Mouse (Mus musculus): ENCODE data around the gene BC052040.

BC052040 gene

DNA sequence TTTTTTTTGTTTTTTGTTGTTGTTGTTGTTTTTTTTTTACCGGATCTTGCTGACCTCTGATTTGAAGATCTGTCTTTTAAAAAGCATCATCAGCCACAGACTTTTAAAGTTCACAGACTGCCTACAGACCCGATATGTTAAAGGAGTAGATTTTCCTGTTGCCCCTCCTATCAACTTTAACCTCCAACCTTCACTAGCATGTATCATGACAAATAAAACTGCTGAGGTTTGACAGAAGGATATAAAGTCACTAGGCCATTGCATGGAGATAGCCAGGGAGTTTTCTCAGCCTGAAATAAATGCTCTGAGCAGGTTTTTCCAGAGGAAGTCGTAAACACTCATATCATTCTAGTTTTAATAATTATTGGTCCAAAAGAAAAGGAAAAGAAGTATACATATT, 136.5 kb downstream of the BC052040 start:
- no peak for DNase-seq

DNA sequence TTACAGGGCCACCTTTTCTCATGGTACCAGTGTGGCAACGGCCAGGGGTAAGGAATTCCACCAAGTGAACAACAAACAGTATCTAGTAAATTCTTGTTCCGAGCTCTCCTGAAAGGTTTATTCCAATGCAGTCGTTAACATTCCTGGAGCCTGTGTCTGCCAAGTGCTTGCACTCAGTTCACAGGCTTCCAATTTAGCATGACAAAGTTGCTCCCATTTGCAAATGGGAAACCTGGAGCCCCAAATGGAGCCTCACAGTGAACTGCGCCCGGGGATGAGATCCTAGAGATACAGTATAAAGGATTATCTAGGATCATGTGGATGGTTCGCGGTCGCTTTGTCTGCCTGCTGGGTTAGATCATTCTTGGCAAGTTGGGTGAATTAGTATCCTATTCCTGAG, 141.9 kb downstream of the BC052040 start:
- peak; percentile 20 to 31 for DNase-seq

DNA sequence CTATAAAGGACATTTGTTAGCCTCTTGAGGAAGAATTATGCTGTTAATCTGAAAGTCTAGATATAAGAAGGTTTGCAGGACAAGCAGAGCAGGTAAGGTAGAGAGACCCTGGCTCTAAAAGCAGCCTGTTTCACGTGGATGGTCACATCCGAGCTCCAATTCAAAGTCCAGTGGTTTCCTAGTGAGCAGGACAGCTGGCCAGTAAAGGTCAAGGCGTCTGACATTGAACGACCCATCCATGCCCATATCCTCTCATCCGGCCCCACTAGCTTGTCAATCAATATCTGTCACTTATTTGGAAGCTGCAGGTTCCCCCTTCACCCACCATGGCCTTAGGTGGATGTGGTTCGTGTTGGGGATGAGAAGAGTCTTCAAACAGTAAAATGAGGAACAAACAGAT, 142.7 kb downstream of the BC052040 start:
- DNase-seq: peak; percentile 69 to 70

DNA sequence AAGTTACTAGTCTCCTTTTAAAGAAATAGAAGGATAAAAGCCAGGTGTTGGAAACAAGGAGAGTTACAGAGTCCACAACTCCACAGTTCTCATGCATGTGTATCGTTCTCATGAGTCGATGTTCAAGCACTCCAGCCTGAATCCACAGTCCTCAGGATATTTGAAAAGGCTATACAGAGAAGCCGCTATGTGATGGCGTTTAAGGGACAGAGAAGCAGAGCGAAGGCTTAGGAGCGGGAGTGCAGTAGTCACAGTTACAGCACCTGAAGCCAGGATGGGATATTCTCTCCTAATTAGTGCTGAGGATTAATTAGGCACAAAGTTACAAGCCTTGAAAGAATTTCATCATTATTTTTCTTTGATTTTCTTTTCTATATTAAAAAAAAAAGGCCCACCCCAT, 143.2 kb downstream of the BC052040 start:
- DNase-seq: no peak

DNA sequence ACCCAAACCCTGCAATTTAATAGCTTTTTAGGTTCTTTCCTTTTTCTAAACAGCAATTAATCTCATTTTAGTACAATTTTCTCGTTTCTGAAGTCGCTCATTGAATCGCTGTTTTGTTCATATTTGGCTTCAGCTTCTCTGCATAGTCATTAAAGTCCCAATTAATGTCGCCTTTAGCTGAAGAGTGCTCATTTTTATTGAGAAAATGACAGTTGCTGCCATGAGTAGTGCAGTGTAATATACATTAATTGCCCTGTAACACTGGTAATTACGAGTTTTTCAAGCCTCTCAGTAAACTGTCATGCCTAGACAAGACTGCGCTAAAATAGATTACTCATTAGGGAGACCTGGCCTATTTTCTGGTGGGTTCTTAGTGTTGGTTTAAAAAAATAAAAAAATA, 144.0 kb downstream of the BC052040 start:
- no peak for DNase-seq

DNA sequence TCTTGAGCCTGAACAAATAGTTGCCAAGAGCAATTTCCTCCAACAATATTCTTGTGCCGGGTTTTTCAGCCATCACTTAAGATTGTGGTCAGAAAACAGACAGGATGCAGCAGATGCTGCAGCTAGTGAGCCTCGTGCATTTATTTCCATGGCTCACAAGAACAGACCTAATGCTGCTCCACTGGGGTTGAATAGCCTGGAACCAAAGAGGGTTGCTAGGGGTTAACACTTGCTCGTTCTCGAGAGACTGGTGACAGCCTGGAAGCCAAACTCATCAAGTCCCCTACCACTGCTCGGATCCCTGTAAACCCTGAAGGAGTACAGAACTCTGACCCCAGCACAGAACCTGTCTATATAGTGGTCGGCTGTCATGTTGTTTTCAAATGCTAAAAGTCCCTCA, 144.4 kb downstream of the BC052040 start:
- DNase-seq: no peak

DNA sequence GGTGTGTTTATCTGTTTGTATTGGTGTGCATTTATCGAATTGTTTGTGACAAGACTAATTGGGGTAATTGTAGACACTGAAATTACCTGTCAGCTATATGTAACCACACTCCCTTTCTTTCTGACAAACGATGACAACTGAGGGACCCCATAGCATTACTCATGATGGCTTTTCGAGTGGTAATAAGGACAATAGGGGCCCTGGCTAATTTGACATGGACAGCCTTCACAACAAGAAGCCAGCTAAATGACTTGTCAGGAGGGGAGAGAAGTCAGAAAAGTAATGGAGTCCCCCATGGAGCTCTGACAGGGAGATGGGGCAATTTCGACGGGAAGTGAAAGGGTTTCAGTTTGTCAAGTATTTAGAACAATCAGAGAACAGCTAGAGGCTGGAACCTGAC, 145.3 kb downstream of the BC052040 start:
- no peak for DNase-seq

DNA sequence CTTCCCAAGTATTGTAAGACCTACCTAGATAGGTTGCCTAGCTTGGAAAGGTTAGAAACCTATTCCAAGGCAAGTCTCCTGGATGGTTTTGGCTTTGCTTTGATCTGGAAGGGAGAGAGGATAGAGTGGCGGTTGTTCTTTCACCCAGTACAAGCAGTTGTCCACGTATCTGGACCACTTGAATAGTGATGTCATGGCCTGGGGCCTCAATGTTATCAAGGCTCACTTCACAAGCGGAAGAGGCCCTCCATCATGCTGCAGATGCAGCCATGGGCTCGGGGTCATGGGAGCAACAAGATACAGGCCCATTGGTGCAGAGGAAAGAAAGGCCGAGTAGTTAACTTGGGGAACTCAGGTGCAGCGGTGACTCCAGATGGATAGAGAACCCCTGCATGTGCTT, 147.1 kb downstream of the BC052040 start:
- no peak for DNase-seq

DNA sequence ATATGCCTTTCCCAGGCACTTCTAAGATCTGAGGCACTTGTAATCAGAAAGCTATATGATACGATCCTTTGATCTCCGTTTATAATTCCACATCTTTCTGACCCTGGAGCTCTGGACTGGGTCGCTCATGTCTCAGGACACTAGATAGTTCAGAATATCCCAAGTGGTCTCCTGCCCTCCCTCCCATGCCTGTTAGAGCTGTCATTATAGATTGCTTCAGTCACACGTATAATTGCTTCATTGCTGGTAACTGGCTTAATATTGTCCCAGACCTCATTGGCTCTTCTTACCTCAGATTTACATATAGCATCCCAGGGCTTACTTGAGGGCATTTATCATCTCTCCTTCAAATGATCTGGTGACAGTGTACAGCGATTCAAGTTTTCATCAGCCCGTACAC, 149.0 kb downstream of the BC052040 start:
- no peak for DNase-seq

DNA sequence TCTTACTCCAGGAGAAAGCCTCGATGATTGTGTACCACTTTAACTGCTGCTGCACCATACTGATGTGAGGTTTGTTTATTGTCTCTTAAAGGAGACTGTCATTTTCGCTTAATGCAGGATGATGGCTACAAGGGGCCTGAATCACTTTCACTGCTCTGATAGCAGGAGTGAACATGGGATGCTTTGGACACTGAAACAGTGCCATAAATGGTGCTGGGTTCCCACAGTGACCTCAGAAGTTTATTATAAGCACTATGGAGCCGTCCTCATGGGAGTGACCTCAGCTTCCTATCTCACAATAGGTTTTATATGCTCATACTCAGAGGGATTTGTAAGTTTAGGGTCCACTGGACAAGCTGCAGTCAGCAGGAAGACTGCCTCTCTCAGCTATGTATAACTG, 149.7 kb downstream of the BC052040 start:
- DNase-seq: no peak

DNA sequence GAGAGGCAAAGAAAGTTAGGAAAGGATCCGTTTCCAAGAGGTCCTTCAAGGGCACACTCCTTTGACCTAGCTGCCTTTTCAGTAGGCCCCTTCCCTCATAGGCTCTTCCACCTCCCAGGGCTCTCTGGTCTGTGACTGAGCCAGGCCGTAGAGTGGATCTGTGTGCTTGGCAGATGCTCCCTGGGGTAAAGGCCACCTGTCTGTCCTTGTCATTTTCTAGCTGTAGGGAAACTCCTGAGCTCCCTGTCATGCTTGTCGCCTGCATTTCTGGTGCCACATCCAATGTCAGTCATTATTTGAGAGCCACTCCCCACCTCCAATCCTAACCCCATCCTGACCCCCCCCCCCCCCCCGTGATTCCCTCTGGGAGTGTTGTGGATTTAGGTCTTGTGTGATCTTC, 151.1 kb downstream of the BC052040 start:
- DNase-seq: peak; percentile 7 to 32

DNA sequence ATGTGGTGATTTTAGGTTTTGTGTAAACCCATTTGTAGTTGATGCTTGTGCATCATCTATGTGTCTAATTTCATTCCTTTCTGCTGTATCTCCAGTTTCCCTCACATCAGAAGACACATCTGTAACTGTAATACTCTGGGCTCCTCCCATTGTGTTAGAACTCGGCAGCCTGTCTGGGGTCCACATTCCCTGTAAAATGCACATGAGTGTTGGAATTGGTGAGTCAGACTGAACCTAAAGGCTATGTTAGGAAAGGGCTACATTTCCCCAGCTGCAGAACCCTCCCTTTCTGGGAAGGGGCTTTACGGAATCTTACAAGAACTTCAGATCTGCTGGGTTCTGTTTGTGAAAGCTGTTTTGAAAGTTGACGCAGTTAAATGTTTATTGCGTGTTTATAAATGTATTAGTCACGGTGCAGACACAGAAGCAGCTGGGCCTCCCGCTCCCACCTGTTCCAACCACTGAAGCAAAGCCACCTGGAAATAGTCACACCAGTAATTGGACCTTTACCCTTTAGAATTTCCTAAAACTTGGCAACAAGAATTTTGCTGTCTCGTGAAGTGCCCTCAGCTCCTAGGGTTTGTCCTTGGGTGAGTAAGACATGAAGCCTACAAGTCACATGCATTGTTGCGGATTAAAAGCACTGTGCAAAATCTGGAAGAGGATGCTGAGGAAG, 151.6 kb downstream of the BC052040 start:
- peak; percentile 45 to 54 for DNase-seq

DNA sequence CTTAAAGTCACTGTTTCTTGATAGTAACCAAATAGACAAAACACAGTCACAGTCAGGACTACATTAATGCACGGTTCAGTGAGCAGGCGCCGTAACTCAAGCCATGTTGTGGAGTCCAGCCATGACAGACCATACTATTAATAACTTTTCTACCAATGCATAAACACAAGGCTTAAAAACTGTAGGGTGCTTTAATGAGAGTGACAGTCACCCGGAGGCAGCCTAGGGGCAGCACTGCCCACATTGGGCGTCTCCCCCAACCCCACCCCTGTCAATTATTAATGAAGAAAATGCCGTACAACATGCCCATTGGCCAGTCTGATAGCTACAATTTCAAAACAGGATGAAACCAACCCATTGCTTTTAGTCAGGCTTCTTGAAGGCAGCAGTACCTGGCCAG, 153.3 kb downstream of the BC052040 start:
- DNase-seq: peak; percentile 37 to 41

DNA sequence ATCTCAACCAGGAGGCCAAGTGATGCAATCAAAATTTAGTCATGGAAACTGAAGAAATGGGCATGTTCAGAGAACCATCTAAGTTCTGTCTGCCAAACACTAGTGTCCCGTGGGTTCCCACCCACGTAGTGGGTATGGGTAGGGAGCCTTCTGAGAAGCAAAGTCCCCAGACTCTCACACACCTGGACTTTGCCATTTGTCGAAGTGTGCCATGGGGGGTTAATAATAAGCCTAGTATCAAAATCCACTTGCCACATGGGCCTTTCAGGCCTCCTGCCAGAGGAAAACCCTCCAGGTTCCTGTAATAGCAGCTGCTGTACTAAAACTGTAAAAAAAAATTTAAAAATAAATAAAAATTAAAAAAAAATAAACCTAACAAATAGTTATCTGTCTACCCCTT, 154.9 kb downstream of the BC052040 start:
- DNase-seq: peak; percentile 72 to 74

DNA sequence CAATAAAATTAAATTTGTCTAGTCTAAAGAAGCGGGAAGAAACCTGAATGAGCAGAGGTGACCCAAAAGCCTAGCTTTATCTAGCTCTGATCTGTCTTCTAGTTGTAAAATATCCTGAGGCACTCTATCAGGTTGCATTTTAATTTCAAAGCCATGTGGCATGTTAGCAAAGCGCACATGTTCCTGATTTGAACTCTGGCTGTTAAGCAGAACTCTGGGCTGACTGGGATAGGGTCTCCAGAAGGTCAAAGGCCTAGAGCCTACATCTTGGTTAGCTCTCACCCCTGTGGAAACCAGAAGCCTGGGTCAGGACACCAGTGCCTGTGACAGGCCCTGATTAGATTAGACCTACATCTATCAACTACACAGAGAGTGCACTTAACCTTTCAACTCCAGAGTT, 156.4 kb downstream of the BC052040 start:
- no peak for DNase-seq

DNA sequence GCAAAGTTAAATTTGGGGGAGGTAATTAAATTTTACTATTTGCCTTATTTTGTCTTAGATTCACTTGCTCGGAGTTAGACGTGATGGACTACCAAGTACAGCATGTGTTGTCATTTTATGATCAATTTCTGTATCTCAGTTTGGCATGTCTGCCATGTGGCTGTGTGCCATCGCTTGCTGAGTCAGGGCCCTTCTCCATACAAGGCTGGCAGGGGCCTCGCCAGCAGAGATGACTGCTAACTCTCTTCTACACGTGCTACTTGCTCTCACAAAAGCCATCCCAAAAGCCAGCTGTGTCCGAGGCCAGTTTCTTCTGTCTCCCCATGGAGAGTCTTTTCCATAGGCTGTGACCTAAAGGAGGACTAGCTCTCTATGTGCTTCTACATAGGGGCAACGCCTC, 160.5 kb downstream of the BC052040 start:
- no peak for DNase-seq

DNA sequence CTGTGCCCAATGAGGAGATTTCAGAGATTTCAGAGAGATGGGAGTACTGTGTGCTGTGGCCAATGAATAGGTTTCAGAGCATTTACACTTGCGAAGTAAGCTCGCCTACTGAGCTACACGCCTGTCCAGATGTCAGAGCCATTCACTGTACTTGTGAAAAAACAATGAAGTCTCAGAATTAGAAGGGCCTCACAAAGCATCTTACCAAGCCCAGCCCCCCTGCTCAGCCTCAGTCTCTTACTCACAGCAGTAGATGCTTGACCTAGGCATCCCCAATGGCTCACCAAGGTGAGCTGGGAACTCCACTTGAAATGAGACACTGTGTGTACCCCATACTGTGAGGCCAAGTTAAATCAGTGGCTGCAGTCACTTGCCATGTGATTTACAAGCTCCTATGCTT, 166.1 kb downstream of the BC052040 start:
- no peak for DNase-seq

DNA sequence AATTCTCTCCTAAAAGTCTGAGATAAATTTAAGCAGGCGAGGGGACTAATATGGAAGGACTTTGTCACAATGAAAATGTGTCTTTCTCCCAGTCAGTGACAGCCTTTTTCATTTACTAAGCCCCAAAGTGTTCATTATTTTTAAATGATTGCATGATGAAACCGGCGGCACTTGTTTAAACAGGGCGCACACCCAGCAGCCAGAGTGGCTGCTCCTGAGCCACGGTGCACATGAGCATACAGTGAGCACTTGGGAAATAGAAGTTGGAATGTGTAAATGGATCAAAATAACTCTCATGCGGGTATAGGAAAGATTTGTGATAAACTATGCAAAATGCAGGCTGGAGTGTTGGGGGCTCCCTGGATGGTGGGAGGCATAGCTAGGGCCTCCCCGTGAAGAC, 169.7 kb downstream of the BC052040 start:
- DNase-seq: no peak

DNA sequence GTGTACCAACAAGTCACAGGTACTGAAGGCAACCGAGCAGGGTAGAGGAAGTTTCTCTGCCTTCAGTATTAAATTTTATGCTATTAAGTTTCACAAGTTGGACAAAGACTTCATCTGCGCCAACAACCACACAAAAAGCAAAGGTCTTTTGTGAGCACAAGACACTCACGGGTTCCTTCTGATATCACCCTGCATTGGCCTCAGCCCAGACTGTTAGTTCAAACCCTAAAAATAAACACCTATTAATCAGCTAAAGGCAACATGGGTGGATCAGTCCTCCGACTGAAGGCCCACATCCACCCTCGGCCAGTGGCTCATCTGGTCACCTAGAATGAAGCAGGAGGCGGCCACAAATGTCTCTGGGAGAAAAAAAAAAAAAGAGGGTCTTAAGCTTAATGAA, 176.2 kb downstream of the BC052040 start:
- DNase-seq: peak; percentile 48 to 60

DNA sequence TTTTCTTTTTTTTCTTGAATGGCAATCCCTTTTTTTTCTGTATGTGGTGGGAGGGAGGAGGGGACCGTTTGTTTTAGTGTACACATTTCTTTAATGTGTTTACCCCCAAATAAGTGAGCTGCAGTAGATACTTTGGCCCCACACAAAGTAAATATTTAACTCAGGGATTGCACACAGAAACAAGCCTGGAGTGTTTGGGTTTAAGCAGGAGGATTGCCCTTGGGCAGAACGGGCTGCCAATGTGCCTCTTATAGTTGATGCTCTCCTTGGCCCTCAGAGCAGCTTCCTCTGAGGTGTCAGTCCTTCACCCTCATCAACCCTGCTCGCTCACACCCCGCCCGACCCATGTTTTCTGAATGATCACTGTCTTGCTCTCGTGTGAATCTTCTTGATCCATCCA, 177.0 kb downstream of the BC052040 start:
- DNase-seq: peak; percentile 59 to 71

DNA sequence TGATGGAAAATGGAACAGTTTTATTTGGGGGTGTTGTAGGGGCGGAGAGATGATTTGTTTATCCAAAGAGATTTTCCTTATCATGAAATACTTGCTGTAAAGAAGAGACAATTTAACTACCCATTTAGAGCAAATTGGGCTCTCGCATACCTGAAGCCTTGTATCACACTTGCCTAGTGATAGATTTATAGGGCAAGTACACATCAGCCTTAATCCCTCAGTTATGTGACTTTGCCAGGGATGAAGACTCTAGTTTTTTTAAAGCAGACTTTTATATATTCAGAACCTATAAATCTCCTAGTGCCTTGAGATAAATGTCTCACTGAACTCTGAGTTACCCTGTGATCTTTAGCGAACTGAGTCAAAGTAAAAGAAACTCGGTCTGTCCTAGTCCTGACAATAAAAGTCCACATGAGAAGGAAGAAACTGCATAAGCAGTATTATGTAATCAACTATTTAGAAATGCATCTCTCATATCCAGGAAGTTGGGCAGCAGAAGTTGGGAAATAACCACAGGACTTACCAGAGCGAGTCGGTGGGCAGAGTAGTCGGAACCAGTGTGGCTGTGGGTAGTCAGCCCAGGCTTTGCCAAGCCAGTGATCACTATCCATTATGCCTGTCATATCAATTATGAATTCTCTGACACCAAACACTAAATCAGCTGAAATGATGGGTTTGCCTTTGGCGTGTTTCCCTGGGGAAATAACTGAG, 183.2 kb downstream of the BC052040 start:
- DNase-seq: peak in 1 of 2 experiments; percentile 41

DNA sequence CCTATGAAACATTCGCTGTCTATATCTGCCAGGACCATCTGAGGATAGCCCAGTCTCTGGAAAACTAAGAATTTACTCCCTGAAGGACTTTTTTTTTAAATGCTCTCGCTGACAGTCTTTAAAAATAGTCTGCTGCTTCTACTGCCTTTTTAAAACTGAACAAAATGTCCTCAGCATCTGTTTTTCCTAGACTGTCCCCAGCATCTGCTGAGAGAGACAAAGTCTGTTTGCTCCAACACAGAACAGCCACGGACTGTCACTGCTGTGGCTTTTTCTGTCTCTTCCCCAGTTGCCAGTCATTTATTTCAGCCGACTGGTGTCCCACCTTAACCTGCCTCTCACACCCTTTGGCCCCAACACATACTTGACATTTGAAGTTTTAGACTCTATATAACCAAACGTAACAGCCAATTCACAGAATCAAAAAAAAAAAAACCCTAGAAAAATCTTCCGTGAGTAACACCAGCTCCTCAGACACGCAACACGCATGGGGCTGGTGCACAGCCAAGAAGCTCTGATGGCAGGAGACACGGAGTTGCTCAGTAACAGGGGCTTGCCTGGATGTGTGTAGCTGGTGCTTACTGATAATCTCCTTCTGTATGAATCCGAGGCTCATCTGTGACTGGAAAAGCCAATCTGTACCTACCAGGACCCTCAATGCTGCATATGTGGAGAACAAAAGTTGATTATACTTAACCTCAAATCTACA, 188.2 kb downstream of the BC052040 start:
- no peak for DNase-seq

DNA sequence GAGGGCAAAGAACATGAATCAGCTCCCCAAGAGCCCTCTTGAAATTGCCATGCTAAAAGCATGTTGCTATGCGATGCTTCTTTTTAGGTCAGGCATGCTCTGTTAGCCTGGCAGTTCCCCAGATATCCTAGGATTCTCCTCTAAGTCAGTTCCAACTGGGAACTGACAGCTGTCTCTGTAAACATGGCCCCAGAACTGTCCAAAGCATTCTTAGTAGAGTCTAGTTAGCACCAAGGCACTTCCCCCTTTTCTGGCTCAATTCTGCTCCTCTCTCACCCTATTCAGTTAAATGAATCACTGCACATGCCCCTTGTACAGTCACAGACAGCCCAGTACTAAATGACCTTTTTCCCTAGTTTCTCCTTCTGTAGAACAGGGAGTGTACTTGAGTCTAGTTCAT, 191.2 kb downstream of the BC052040 start:
- no peak for DNase-seq
